Mouse (Mus musculus) kidney, adult 2 months (tissue): ENCODE measurements around the gene Urm1.

Experiments used
- CTCF ChIP-seq: fragments of 200-500 bp; conservative IDR thresholded peaks from 2 replicates; pipeline ENCODE4 v1.5.1; 2011; ENCODE audit warnings: low read depth, mild to moderate bottlenecking, control low read depth, low read length, moderate library complexity, mixed read lengths; ENCODE audit not compliant: insufficient read depth, insufficient read length
- POLR2A ChIP-seq: fragments of 200-500 bp; IDR thresholded peaks from one replicate; pipeline ENCODE4 v1.6.1; 2011; ENCODE audit warnings: low read depth, low read length, control low read depth

- TF ChIP-seq CTCF (no peak), POLR2A (no peak)
Observed at GRCm38 (mm10) chr2:29845636-29846035, 25.8 kb downstream of the Urm1 start.
